In the genomic region with DNA sequence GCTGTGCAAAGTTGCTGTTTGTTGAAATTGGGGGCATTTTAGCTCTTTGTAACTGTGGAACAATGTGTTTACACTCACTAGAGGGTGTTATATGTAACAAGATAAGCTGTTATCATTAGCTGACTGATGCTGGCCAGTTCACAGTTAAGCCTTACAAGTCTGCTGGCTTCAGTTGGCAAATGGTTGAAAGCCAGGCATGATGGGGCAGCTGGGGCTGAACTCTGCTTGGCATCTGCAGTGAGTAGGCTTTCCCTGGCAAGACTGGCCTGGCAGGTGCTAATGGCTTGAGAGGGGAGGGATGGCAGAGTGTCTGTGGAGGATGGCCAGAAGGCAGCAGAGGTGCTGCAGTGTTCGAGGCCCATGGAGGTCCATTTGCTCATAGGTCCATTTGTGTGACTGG, we compare ENCODE assay signal across 8 mouse cellular contexts. TPM values are rescaled to one million over a fixed set of nuclear protein-coding genes. Genes with fewer than 3 reads are reported as not detected.
A peak's percentile ranks its signal among the peaks of the same experiment; 100 is the strongest.
DNase-seq lines count a peak whose midpoint lies in the region; ATAC-seq and TF ChIP-seq lines count a peak whose summit lies in the region.

No protein-coding gene starts in this region.

- intact Hi-C loops in left cerebral cortex, postnatal 4 days (cut with DNase I): no loop called here
- intact Hi-C loops in gastrocnemius, adult 2 months (cut with DNase I): no loop called here

- peaks cover 5% of the 10 kb centered on the region for H3K4me1 ChIP-seq in intestine, postnatal 0 days (replicated peaks; ENCODE audit: control insufficient read depth, insufficient read depth, low read length)
- H3K4me1 ChIP-seq in thymus, adult 2 months (replicated peaks; ENCODE audit: control insufficient read depth, insufficient read depth, low read length): peaks cover 21% of the 10 kb centered on the region

- H3K27me3 ChIP-seq in intestine, postnatal 0 days (replicated peaks; ENCODE audit: control insufficient read depth, insufficient read depth, low read length): no peaks in the 10 kb centered on the region
- H3K27me3 ChIP-seq in thymus, adult 2 months (ENCODE audit: control insufficient read depth, insufficient read depth, low read length): no peaks in the 10 kb centered on the region

- TF ChIP-seq CTCF in brain, embryonic 14.5 days (IDR thresholded peaks at IDR 0.05; ENCODE audit: borderline replicate concordance, extremely low read depth, insufficient read depth, insufficient read length): no peak
- no peak for TF ChIP-seq CTCF in gastrocnemius, adult 2 months (IDR thresholded peaks at IDR 0.05)
- TF ChIP-seq CTCF in intestine, postnatal 0 days (IDR thresholded peaks at IDR 0.05; ENCODE audit: low read depth): no peak
- no peak for TF ChIP-seq CTCF in thymus, adult 2 months (IDR thresholded peaks at IDR 0.05; ENCODE audit: borderline replicate concordance, control insufficient read depth, extremely low read depth, insufficient read depth, low read length, poor library complexity)

- H3K9ac ChIP-seq in intestine, postnatal 0 days (ENCODE audit: low read depth, low read length): no peak overlapping the region

- DNase-seq in left cerebral cortex, postnatal 4 days: peak; percentile 86
- no peak for DNase-seq in left cerebral cortex, adult 9 months (ENCODE audit: low spot score in 2 of 2)
- DNase-seq in brain, embryonic 14.5 days (ENCODE audit: low read depth): peak; percentile 77
- peak; percentile 88 for DNase-seq in gastrocnemius, adult 2 months
- no peak for DNase-seq in thymus, adult 2 months
- no peak for DNase-seq in lung, postnatal 14 days

- peaks cover 3% of the 10 kb centered on the region; the same call in 1 of the 2 replicates for H3K36me3 ChIP-seq in intestine, postnatal 0 days (ENCODE audit: control insufficient read depth, insufficient read depth)
- no peaks in the 10 kb centered on the region for H3K36me3 ChIP-seq in thymus, adult 2 months (ENCODE audit: control insufficient read depth, insufficient read depth, low read length)

- H3K9me3 ChIP-seq in intestine, postnatal 0 days (ENCODE audit: control insufficient read depth): no peaks in the 10 kb centered on the region

- peak overlapping the region; percentile 56 for H3K4me3 ChIP-seq in gastrocnemius, adult 2 months
- H3K4me3 ChIP-seq in intestine, postnatal 0 days (ENCODE audit: low read depth, low read length): no peak overlapping the region
- H3K4me3 ChIP-seq in thymus, adult 2 months (ENCODE audit: control insufficient read depth, insufficient read depth, low read length): no peak overlapping the region

- TF ChIP-seq POLR2A in brain, embryonic 14.5 days (IDR thresholded peaks at IDR 0.05; ENCODE audit: borderline replicate concordance, extremely low read depth, insufficient read depth, insufficient read length, poor library complexity, severe bottlenecking): no peak
- TF ChIP-seq POLR2A in thymus, adult 2 months (IDR thresholded peaks at IDR 0.05; ENCODE audit: control insufficient read depth, extremely low read depth, insufficient read depth, low read length, poor library complexity): no peak

- ATAC-seq in intestine, postnatal 0 days: no peak
- peak; percentile 63 for ATAC-seq in megakaryocyte-erythroid progenitor cell, adult 5-6 weeks (replicated peaks; ENCODE audit: low FRiP score, low TSS enrichment, poor library complexity, severe bottlenecking)

- H3K4me2 ChIP-seq in intestine, postnatal 0 days (replicated peaks; ENCODE audit: low read depth): peak overlapping the region; percentile 35; the same call in 1 of the 2 replicates

- peak overlapping the region; percentile 81 for H3K27ac ChIP-seq in gastrocnemius, adult 2 months
- H3K27ac ChIP-seq in intestine, postnatal 0 days (ENCODE audit: low read depth, low read length): 0 out of 2 replicates have a peak overlapping the region, but pooled peaks have one; percentile 11
- H3K27ac ChIP-seq in thymus, adult 2 months (ENCODE audit: control insufficient read depth, insufficient read depth, low read length): no peak overlapping the region

- 86% methylated on average over 1 of the region's 1 CpGs for WGBS in intestine, postnatal 0 days
- WGBS in thymus, adult 2 months: 100% methylated on average over 1 of the region's 1 CpGs

RNA-seq across cellular contexts. Expression of gene Ampd3, which starts 6.1 kb away (rescaled TPM):
- total RNA-seq in left cerebral cortex, postnatal 4 days (2021): 10 to 100 TPM; 18.5 to 19.5 TPM
- polyA plus RNA-seq in brain, embryonic 14.5 days (2012; rRNA removed): 5.3 and 7.6 TPM in 2 replicates
- total RNA-seq in gastrocnemius, adult 2 months (2021): 10 to 100 TPM in 1 of 2 experiments, 1 to 10 TPM in 1; 7.6 to 16.6 TPM
- polyA plus RNA-seq in intestine, postnatal 0 days (2015; fragmentation: Nextera tagmentation; extraction: Ambion mirVana): 7.0 and 7.4 TPM in 2 replicates
- 66.1 and 83.1 TPM in 2 replicates for total RNA-seq in megakaryocyte-erythroid progenitor cell, adult 5-6 weeks (2014; fragmentation: Nextera tagmentation)
- 30.8 and 52.2 TPM in 2 replicates for total RNA-seq in megakaryocyte-erythroid progenitor cell, adult 5-6 weeks (2017)
- polyA plus RNA-seq in thymus, adult 2 months (2012; rRNA removed): 6.8 and 9.8 TPM in 2 replicates

Comparison
In these comparisons a context has a peak if more than half of its experiments do, and no peak if none do; other contexts are left out.
1. DNase-seq: peak in left cerebral cortex, postnatal 4 days (single experiment), brain, embryonic 14.5 days (single experiment) and gastrocnemius, adult 2 months (single experiment); none in left cerebral cortex, adult 9 months (0 of 2), thymus, adult 2 months (single experiment) and lung, postnatal 14 days (single experiment).